Mouse (Mus musculus) heart, adult 11 months (tissue): ENCODE data around the gene Prim1.

Source experiments
- DNase-seq: peaks from one replicate; pipeline ENCODE4 v3.0.0; 2022

The Prim1 gene

GRCm38 (mm10) chr10:128015068-128015934 is at the start of gene Prim1:
Prim1 (plus strand) TSS chr10:128015168.
- peak; percentile 98 for DNase-seq

- peak; percentile 44 for DNase-seq
Observed at GRCm38 (mm10) chr10:127966506-127966905, 48.5 kb upstream of the Prim1 start.

- peak; percentile 7 for DNase-seq
Observed at GRCm38 (mm10) chr10:127969820-127970219, 45.1 kb upstream of the Prim1 start.

GRCm38 (mm10) chr10:127970359-127970831 is 44.6 kb upstream of the Prim1 start:
- DNase-seq: peak; percentile 68

- DNase-seq: peak; percentile 37
Observed at GRCm38 (mm10) chr10:127971135-127971534, 43.8 kb upstream of the Prim1 start.

GRCm38 (mm10) chr10:127974062-127974461 is 40.9 kb upstream of the Prim1 start:
- DNase-seq: peak; percentile 23

- peak; percentile 62 for DNase-seq
Observed at GRCm38 (mm10) chr10:127975503-127975902, 39.5 kb upstream of the Prim1 start.

GRCm38 (mm10) chr10:127984650-127985049 is 30.3 kb upstream of the Prim1 start:
- peak; percentile 86 for DNase-seq

GRCm38 (mm10) chr10:127985601-127986000 is 29.4 kb upstream of the Prim1 start:
- DNase-seq: peak; percentile 84

- peak; percentile 25 for DNase-seq
Observed at GRCm38 (mm10) chr10:127996690-127997089, 18.3 kb upstream of the Prim1 start.

GRCm38 (mm10) chr10:127998260-127998659 is 16.7 kb upstream of the Prim1 start:
- peak; percentile 61 for DNase-seq

- peak; percentile 37 for DNase-seq
Observed at GRCm38 (mm10) chr10:128003281-128003801, 11.6 kb upstream of the Prim1 start.

GRCm38 (mm10) chr10:128004918-128005317 is 10.1 kb upstream of the Prim1 start:
- peak; percentile 55 for DNase-seq

GRCm38 (mm10) chr10:128005479-128005878 is 9.5 kb upstream of the Prim1 start:
- no peak for DNase-seq

- DNase-seq: peak; percentile 70
Observed at GRCm38 (mm10) chr10:128007446-128007845, 7.5 kb upstream of the Prim1 start, which contains the start of gene Hsd17b6. Hsd17b6 (minus strand) TSS chr10:128007611.

- DNase-seq: peak; percentile 87
Observed at GRCm38 (mm10) chr10:128008207-128008889, 6.6 kb upstream of the Prim1 start.

GRCm38 (mm10) chr10:128009735-128010134 is 5.2 kb upstream of the Prim1 start:
- peak; percentile 86 for DNase-seq

GRCm38 (mm10) chr10:128022196-128022595 is 7.2 kb downstream of the Prim1 start:
- DNase-seq: peak; percentile 73

GRCm38 (mm10) chr10:128023496-128023895 is 8.5 kb downstream of the Prim1 start:
- DNase-seq: peak; percentile 83

- DNase-seq: peak; percentile 55
Observed at GRCm38 (mm10) chr10:128029931-128030330, 15.0 kb downstream of the Prim1 start.

GRCm38 (mm10) chr10:128030860-128031259 is 15.9 kb downstream of the Prim1 start:
- DNase-seq: peak; percentile 50

- DNase-seq: peak; percentile 98
Observed at GRCm38 (mm10) chr10:128036746-128037425, 21.9 kb downstream of the Prim1 start.

- DNase-seq: no peak
Observed at GRCm38 (mm10) chr10:128037921-128038320, 23.0 kb downstream of the Prim1 start.
